Mouse (Mus musculus): ENCODE data around the gene P4hb. TPM values are rescaled to one million over a fixed set of nuclear protein-coding genes. Genes with fewer than 3 reads are reported as not detected.

P4hb gene
- polyA plus RNA-seq, 1 experiment from 2014 or later: 897 TPM

DNA sequence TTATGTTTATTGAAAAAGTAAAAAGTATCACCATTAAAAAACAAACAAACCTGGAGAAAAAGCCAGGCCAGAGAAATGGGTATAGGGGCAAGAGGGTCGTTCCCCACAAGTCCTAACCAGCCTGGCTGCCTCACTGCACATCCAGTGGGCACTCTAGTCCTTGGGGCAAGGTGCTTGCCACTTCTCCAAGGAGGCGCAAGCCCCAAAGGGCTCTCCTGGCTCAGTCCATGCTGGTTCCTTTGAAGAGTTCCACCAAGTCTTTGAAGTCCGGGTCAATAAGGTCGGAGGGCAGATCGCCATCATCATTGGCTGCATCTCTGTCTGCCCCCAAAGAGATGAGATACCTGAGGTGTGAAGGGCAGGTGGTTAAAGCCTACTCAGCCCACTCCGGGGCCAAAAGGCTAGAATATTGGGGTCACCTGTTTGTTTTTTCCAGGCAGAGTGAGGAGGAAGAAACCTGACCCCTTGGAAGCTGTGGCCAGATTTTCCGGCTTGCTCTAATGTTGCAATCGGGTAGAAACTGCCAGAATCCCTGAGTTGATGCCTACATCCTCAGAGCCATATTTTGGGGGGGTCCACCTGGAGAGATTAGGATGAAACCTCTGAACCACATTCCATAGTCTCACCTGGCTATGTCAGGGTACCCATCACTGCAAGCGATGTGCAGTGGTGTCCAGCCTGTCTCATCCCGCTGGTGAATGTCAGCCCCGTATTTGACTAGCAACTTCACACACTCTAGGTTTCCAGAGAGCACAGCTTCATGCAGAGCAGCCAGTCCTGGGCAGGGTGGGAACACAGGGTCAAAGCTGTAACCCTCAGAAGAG, 22.9 kb downstream of the P4hb start:
- Histone ChIP-seq H3K4me2 (ENCODE audit: low read depth, low read length) (peak overlapping the region; percentile 93), H3K9me3 (replicated peaks; ENCODE audit: control insufficient read depth, low read length) (no peaks in the 10 kb centered on the region), H3K9ac (ENCODE audit: low read depth, low read length) (peak overlapping the region; percentile 93), H3K4me3 (ENCODE audit: low read depth, low read length) (peak overlapping the region; percentile 78), H3K27ac (ENCODE audit: low read length) (peak overlapping the region; percentile 94), H3K27me3 (ENCODE audit: control insufficient read depth, insufficient read depth, low read depth, low read length) (no peaks in the 10 kb centered on the region), H3K36me3 (ENCODE audit: control insufficient read depth, insufficient read depth) (no peaks in the 10 kb centered on the region), H3K4me1 (ENCODE audit: control insufficient read depth, low read depth, low read length) (peaks cover 27% of the 10 kb centered on the region)
- 63% methylated on average over 11 of the region's 11 CpGs for WGBS (ENCODE audit: insufficient replicate concordance)
- ATAC-seq (ENCODE audit: low read depth): no peak

DNA sequence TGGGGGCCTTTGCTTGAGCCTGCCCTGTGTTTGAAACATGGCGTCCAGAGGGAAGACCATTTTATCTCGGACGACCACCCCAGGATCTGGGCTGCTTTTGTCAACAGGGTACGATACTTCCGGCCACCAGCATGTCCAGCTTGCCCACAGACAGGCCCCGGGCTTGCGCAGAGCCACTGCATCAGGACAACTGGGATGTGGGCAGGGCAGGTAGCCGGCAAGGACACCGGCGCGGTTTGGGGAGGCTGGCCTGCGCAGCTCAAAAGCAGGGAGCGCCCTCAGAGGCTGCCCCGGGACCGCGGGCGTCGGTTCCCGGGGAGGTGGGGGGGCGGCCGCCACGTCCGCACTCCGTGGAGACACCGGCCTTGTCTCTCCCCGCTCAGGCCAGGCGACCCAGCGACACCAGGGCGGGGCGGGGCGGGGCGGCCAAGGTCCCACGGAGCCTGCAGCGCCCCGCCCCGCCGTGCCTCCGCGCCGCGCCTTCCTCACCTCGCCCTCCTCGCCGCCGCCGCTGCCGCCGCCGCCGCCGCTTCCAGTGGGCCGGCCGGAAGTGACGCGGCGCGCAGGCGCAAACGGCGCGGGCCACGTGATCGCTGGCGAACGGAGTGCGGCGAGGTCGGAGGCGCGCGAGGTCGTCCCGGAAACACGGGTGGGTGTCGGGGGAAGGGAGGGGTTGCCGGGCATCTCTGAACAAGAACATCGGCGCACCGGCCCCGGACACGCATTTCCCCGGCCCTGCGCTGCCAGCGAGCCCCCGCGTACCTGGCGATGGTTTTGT, 23.7 kb downstream of the P4hb start, which contains the start of gene Mcrip1:
Gene Mcrip1, minus strand, starts transcription at position 560 of the 778 bp plus-strand sequence.
- Histone ChIP-seq H3K4me3 (ENCODE audit: low read depth, low read length) (peak within 1 kb of the TSS; percentile 78), H3K9me3 (replicated peaks; ENCODE audit: control insufficient read depth, low read length) (no peaks in the 10 kb centered on the region), H3K36me3 (ENCODE audit: control insufficient read depth, insufficient read depth) (no peaks in the 10 kb centered on the region), H3K4me1 (ENCODE audit: control insufficient read depth, low read depth, low read length) (peaks cover 27% of the 10 kb centered on the region), H3K4me2 (ENCODE audit: low read depth, low read length) (peak within 1 kb of the TSS; percentile 93), H3K9ac (ENCODE audit: low read depth, low read length) (peak within 1 kb of the TSS; percentile 93), H3K27me3 (ENCODE audit: control insufficient read depth, insufficient read depth, low read depth, low read length) (no peaks in the 10 kb centered on the region), H3K27ac (ENCODE audit: low read length) (peak within 1 kb of the TSS; percentile 94)
- WGBS (ENCODE audit: insufficient replicate concordance): under 1% methylated on average over 74 of the region's 87 CpGs
- peak; percentile 95 for ATAC-seq (ENCODE audit: low read depth)

DNA sequence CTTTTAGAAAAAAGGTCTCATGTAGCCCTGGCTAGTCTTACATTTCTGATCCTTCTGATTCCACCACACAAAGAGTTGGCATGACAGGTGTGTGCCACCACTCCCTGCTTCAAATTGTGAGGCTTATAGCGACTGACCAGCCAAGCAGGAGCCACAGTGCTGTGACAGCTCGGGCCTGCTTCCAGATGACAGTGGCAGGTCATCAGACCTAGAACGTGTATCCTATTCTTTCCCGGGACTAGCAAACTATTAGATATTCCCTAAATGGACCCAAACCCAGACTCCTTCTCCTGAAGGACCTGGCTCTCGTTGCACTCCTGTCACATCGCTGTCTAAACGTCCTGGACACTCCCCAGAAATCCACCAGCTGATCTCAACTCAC, 24.3 kb downstream of the P4hb start:
- Histone ChIP-seq H3K4me2 (ENCODE audit: low read depth, low read length) (peak overlapping the region; percentile 93), H3K9me3 (replicated peaks; ENCODE audit: control insufficient read depth, low read length) (no peaks in the 10 kb centered on the region), H3K36me3 (ENCODE audit: control insufficient read depth, insufficient read depth) (no peaks in the 10 kb centered on the region), H3K4me3 (ENCODE audit: low read depth, low read length) (peak overlapping the region; percentile 78), H3K9ac (ENCODE audit: low read depth, low read length) (peak overlapping the region; percentile 93), H3K4me1 (ENCODE audit: control insufficient read depth, low read depth, low read length) (peaks cover 27% of the 10 kb centered on the region), H3K27me3 (ENCODE audit: control insufficient read depth, insufficient read depth, low read depth, low read length) (no peaks in the 10 kb centered on the region), H3K27ac (ENCODE audit: low read length) (peak overlapping the region; percentile 94)
- 10% methylated on average over 7 of the region's 7 CpGs for WGBS (ENCODE audit: insufficient replicate concordance)
- no peak for ATAC-seq (ENCODE audit: low read depth)

DNA sequence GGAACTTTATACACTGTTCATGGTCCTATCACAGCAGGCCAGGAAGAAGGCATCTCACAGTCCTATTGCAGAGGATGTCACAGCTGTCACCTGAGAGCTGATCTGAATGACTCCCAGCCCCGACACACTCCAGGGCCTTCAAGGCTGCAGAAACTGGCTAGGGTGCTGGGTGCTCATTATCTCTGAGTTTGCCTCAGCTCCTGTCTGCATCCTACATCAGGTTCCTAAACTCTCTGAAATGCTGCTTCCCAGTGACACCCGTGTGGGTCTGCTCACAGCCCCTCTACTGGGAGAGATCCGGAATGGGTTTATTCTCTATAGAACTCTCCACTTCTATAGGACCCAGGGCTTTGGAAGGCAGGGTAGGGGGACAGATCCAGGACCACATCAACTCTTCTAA, 24.8 kb downstream of the P4hb start:
- H3K4me2 ChIP-seq (ENCODE audit: low read depth, low read length): peak overlapping the region; percentile 93
- no peak for ATAC-seq (ENCODE audit: low read depth)
- H3K36me3 ChIP-seq (ENCODE audit: control insufficient read depth, insufficient read depth): no peaks in the 10 kb centered on the region
- H3K9me3 ChIP-seq (replicated peaks; ENCODE audit: control insufficient read depth, low read length): no peaks in the 10 kb centered on the region
- no peaks in the 10 kb centered on the region for H3K27me3 ChIP-seq (ENCODE audit: control insufficient read depth, insufficient read depth, low read depth, low read length)
- H3K4me1 ChIP-seq (ENCODE audit: control insufficient read depth, low read depth, low read length): peaks cover 27% of the 10 kb centered on the region
- no peak overlapping the region; the same call in none of the 2 replicates for H3K27ac ChIP-seq (ENCODE audit: low read length)
- peak overlapping the region; percentile 4; the same call in 1 of the 2 replicates for H3K9ac ChIP-seq (ENCODE audit: low read depth, low read length)
- WGBS (ENCODE audit: insufficient replicate concordance): 75% methylated on average over 3 of the region's 3 CpGs
- peak overlapping the region; percentile 78 for H3K4me3 ChIP-seq (ENCODE audit: low read depth, low read length)

DNA sequence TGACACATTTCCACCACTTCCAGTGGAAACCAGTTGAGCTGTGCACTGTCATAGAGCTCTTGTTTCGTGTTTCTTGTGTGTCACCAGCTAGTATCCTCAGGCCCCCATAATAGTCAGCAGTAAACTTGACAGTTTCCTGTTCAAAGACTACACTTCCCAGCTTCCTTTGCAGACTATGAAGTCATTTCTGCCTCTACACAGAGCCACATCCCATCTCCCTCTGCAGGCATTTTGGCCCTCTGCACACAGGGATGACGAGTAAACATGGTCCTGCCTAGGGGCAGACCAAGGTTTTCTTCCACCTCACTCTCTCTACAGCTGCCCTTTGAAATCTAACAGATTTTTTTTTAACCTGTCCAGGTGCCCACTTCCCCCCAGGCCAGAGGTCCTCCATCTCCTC, 25.6 kb downstream of the P4hb start:
- Histone ChIP-seq H3K4me3 (ENCODE audit: low read depth, low read length) (no peak overlapping the region), H3K27me3 (ENCODE audit: control insufficient read depth, insufficient read depth, low read depth, low read length) (no peaks in the 10 kb centered on the region), H3K4me2 (ENCODE audit: low read depth, low read length) (no peak overlapping the region), H3K27ac (ENCODE audit: low read length) (no peak overlapping the region), H3K36me3 (ENCODE audit: control insufficient read depth, insufficient read depth) (no peaks in the 10 kb centered on the region), H3K9ac (ENCODE audit: low read depth, low read length) (no peak overlapping the region), H3K4me1 (ENCODE audit: control insufficient read depth, low read depth, low read length) (peaks cover 27% of the 10 kb centered on the region), H3K9me3 (replicated peaks; ENCODE audit: control insufficient read depth, low read length) (no peaks in the 10 kb centered on the region)
- ATAC-seq (ENCODE audit: low read depth): no peak
- 48% methylated on average over 2 of the region's 2 CpGs for WGBS (ENCODE audit: insufficient replicate concordance)

DNA sequence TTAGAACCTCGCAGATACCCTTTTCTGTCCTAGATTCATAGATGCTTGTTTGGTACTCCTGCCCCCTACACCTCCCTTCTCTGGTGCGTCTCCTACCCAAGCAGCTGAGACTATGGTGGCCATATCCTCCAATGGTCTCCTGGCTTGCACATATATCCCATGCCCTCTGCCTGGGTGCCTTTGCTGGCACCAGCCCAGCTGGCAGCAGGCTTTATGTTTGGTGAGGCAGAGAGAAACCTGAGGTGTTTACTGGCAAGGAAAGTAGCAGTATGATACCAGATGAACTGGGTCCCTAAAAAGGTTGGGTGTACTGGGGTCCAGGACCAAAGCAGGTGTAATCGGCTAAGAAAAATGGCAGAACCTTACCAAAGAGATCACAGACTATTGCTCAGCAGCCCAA, 27.1 kb downstream of the P4hb start:
- WGBS (ENCODE audit: insufficient replicate concordance): 72% methylated on average over 3 of the region's 3 CpGs
- no peak for ATAC-seq (ENCODE audit: low read depth)
- H3K27me3 ChIP-seq (ENCODE audit: control insufficient read depth, insufficient read depth, low read depth, low read length): no peaks in the 10 kb centered on the region
- no peaks in the 10 kb centered on the region for H3K36me3 ChIP-seq (ENCODE audit: control insufficient read depth, insufficient read depth)
- no peak overlapping the region for H3K4me2 ChIP-seq (ENCODE audit: low read depth, low read length)
- no peaks in the 10 kb centered on the region for H3K9me3 ChIP-seq (replicated peaks; ENCODE audit: control insufficient read depth, low read length)
- H3K4me1 ChIP-seq (ENCODE audit: control insufficient read depth, low read depth, low read length): peaks cover 27% of the 10 kb centered on the region
- no peak overlapping the region for H3K27ac ChIP-seq (ENCODE audit: low read length)
- no peak overlapping the region for H3K4me3 ChIP-seq (ENCODE audit: low read depth, low read length)
- no peak overlapping the region for H3K9ac ChIP-seq (ENCODE audit: low read depth, low read length)

DNA sequence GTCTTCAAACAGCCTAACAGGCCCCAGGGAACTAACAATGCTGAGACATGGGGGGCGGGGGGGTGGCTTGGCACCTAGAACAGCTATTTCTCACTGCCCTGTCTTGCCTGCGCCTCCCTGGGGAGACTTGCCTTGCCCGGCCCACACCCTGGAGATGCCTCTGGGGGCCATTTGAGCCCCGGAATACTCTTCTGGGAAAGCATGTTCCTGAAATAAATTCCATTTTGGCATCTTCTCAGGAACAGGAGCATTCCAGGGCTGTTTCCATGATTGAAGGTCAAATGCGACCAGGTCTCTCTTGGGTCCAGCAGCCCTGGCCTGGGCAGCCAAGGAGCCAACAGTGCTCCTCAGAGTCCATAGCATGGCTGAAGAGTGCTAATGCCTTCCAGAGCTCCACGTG, 30.7 kb downstream of the P4hb start:
- Histone ChIP-seq H3K27me3 (ENCODE audit: control insufficient read depth, insufficient read depth, low read depth, low read length) (no peaks in the 10 kb centered on the region), H3K36me3 (ENCODE audit: control insufficient read depth, insufficient read depth) (no peaks in the 10 kb centered on the region), H3K4me3 (ENCODE audit: low read depth, low read length) (no peak overlapping the region), H3K9me3 (replicated peaks; ENCODE audit: control insufficient read depth, low read length) (no peaks in the 10 kb centered on the region), H3K4me1 (ENCODE audit: control insufficient read depth, low read depth, low read length) (peaks cover 18% of the 10 kb centered on the region), H3K27ac (ENCODE audit: low read length) (no peak overlapping the region), H3K9ac (ENCODE audit: low read depth, low read length) (no peak overlapping the region), H3K4me2 (ENCODE audit: low read depth, low read length) (no peak overlapping the region)
- ATAC-seq (ENCODE audit: low read depth): no peak
- 72% methylated on average over 6 of the region's 6 CpGs for WGBS (ENCODE audit: insufficient replicate concordance)

DNA sequence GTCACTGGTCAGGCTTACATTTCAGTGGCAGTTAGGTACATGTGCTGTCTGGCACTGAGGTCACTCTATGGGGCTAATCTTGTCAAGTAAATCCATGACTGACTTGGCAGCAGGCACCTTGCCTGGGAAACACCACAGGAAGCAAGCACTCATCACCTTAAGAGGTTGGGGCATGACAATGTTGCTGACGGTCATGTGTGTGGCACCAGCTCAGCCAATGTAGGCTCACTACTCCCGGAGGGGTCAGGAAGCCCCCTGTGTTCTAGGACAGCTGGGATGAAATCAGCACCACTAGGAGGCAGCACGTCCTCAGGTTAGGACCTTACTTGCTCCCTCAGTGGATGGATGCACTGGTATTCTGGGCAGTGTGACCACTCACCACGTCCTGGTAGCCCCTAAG, 31.1 kb downstream of the P4hb start:
- ATAC-seq (ENCODE audit: low read depth): no peak

More for the DNA sequence above, 31.1 kb downstream of the P4hb start:
- Histone ChIP-seq H3K27ac (ENCODE audit: low read length) (no peak overlapping the region), H3K27me3 (ENCODE audit: control insufficient read depth, insufficient read depth, low read depth, low read length) (no peaks in the 10 kb centered on the region), H3K36me3 (ENCODE audit: control insufficient read depth, insufficient read depth) (no peaks in the 10 kb centered on the region), H3K9me3 (replicated peaks; ENCODE audit: control insufficient read depth, low read length) (no peaks in the 10 kb centered on the region), H3K4me2 (ENCODE audit: low read depth, low read length) (no peak overlapping the region), H3K9ac (ENCODE audit: low read depth, low read length) (no peak overlapping the region), H3K4me3 (ENCODE audit: low read depth, low read length) (no peak overlapping the region), H3K4me1 (ENCODE audit: control insufficient read depth, low read depth, low read length) (peaks cover 15% of the 10 kb centered on the region)
- 44% methylated on average over 4 of the region's 4 CpGs for WGBS (ENCODE audit: insufficient replicate concordance)
